Mouse (Mus musculus) intestine, embryonic 15.5 days (tissue): ENCODE results near the gene Bnc1. TPM values are rescaled to one million over a fixed set of nuclear protein-coding genes. Genes with fewer than 3 reads are reported as not detected.

Source experiments
- ATAC-seq: fragments of 200-750 bp; cut with Nextera tagmentation; 2 replicates; pipeline ENCODE4 v1.8.0; 2017; ENCODE audit warnings: moderate TSS enrichment, moderate library complexity
- H3K27ac ChIP-seq: fragments of 300-500 bp; sonication (generic); 2 replicates; pipeline ENCODE4 v1.5.1; 2015; ENCODE audit warnings: mild to moderate bottlenecking, inconsistent platforms
- H3K27me3 ChIP-seq: fragments of 300-500 bp; sonication (generic); replicated peaks from 2 replicates; pipeline ENCODE4 v1.6.1; 2015; ENCODE audit warnings: inconsistent platforms
- H3K36me3 ChIP-seq: fragments of 300-500 bp; sonication (generic); 2 replicates; pipeline ENCODE4 v1.6.1; 2015; ENCODE audit warnings: inconsistent platforms
- H3K4me1 ChIP-seq: fragments of 300-500 bp; sonication (generic); replicated peaks from 2 replicates; pipeline ENCODE4 v1.6.1; 2015; ENCODE audit warnings: inconsistent platforms
- H3K4me2 ChIP-seq: fragments of 300-500 bp; sonication (generic); replicated peaks from 2 replicates; pipeline ENCODE4 v1.6.1; 2015; ENCODE audit warnings: mild to moderate bottlenecking, inconsistent platforms
- H3K4me3 ChIP-seq: fragments of 300-500 bp; sonication (generic); replicated peaks from 2 replicates; pipeline ENCODE4 v1.5.1; 2015; ENCODE audit warnings: inconsistent platforms
- H3K9ac ChIP-seq: fragments of 300-500 bp; sonication (generic); 2 replicates; pipeline ENCODE4 v1.6.1; 2015; ENCODE audit warnings: inconsistent platforms
- H3K9me3 ChIP-seq: fragments of 300-500 bp; sonication (generic); 2 replicates; pipeline ENCODE4 v1.6.1; 2016; ENCODE audit warnings: inconsistent platforms
- WGBS: fragments of 180-500 bp; shearing (Covaris S2); methylation state at CpG from one replicate; pipeline ENCODE4 v1.1.7; 2015; 5-methylcytosine and 5-hydroxymethylcytosine counted together
- polyA plus RNA-seq: library from polyadenylated mRNA; unstranded; fragments of >200 nt; fragmentation: Nextera tagmentation; extraction: Ambion mirVana; gene quantifications from 2 replicates; pipeline ENCODE4 v1.2.1, GENCODE M21; 2015

The Bnc1 gene
- polyA plus RNA-seq, 1 experiment from 2014 or later = 3.7 TPM

DNA sequence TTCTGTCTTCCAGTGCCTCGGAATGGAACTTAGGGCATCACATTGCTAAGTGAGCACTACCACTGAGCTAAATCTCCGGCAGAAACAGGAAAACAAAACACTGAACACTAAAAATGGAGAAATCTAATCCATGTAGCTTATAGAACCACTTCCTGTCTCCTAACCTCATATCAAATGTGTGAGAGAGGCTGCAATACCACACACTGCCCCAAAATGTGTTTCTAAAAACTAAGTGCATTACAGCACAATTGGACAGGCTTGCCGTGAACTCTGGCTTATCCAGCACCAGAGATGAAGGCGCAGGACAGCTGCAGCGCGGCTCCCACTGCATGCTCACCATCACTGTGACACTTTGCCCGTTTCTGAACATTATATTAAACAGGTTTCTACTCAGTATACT is 63.1 kb downstream of the Bnc1 start:
- Histone ChIP-seq H3K9ac (no peak overlapping the region), H3K4me3 (no peak overlapping the region)
- WGBS = 68% methylated on average over 7 of the region's 7 CpGs

DNA sequence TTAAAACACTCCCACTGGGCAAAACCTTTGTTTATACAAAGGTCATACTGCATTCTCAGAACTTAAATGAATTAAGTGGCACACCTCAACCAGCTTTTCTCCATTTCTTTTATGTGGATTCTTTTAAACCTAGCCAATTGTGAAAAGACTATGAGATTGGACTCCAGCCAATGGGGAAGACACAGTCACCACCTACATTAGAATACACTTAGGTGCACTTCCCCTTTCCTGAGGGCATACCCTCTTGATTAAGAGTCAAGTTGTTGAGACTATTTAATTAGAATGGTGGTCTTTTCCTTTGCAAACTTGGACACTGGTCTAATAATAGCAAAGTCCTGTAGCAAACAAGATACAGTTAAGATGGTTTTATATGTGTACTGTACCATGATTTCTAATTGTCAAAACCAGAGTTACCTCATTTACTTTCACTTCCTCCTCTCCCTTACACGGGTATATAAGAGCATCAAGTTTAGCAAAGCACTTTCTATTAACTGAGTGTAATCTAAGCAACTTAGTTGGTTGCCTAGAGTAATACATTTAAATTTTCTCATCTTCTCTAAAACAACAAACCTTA is 70.6 kb downstream of the Bnc1 start:
- no peaks in the 10 kb centered on the region for H3K4me1 ChIP-seq
- no peaks in the 10 kb centered on the region for H3K36me3 ChIP-seq
- no peak overlapping the region for H3K4me2 ChIP-seq
- no peaks in the 10 kb centered on the region for H3K27me3 ChIP-seq
- no peak overlapping the region for H3K27ac ChIP-seq
- no peak overlapping the region for H3K9ac ChIP-seq
- ATAC-seq = no peak
- no peak overlapping the region for H3K4me3 ChIP-seq
- 47% methylated on average over 1 of the region's 1 CpGs for WGBS
- no peaks in the 10 kb centered on the region for H3K9me3 ChIP-seq

More for the DNA sequence above, 63.1 kb downstream of the Bnc1 start:
- H3K4me1 ChIP-seq = no peaks in the 10 kb centered on the region
- H3K27me3 ChIP-seq = peaks cover 9% of the 10 kb centered on the region; the same call in 1 of the 2 replicates
- H3K36me3 ChIP-seq = no peaks in the 10 kb centered on the region
- no peak overlapping the region for H3K4me2 ChIP-seq
- H3K9me3 ChIP-seq = no peaks in the 10 kb centered on the region
- ATAC-seq = no peak
- H3K27ac ChIP-seq = no peak overlapping the region

- H3K4me3 ChIP-seq = no peak overlapping the region
- H3K36me3 ChIP-seq = no peaks in the 10 kb centered on the region
- no peak overlapping the region for H3K9ac ChIP-seq
- no peaks in the 10 kb centered on the region for H3K4me1 ChIP-seq
- H3K4me2 ChIP-seq = no peak overlapping the region
- H3K9me3 ChIP-seq = no peaks in the 10 kb centered on the region
- H3K27ac ChIP-seq = no peak overlapping the region
- H3K27me3 ChIP-seq = no peaks in the 10 kb centered on the region
- ATAC-seq = no peak
- WGBS = 74% methylated on average over 4 of the region's 4 CpGs
Observed at GRCm38 (mm10) chr7:81920314-81920713, 71.8 kb downstream of the Bnc1 start.

- Histone ChIP-seq H3K4me2 (no peak overlapping the region), H3K9ac (no peak overlapping the region), H3K36me3 (no peaks in the 10 kb centered on the region), H3K4me3 (no peak overlapping the region), H3K9me3 (no peaks in the 10 kb centered on the region), H3K27me3 (no peaks in the 10 kb centered on the region), H3K27ac (no peak overlapping the region), H3K4me1 (no peaks in the 10 kb centered on the region)
- WGBS = 73% methylated on average over 5 of the region's 5 CpGs
- no peak for ATAC-seq
Observed at GRCm38 (mm10) chr7:81918316-81918715, 73.8 kb downstream of the Bnc1 start.

Other genes starting within 250 kb of the Bnc1 start
- gene Ramac, start 229.4 kb downstream of the Bnc1 start, polyA plus RNA-seq = 132 and 147 TPM in 2 replicates
- gene 3110040N11Rik, start 202.8 kb downstream of the Bnc1 start, polyA plus RNA-seq = 47.2 and 52.1 TPM in 2 replicates
- 57.4 and 60.0 TPM in 2 replicates for gene Btbd1, start 162.9 kb downstream of the Bnc1 start, polyA plus RNA-seq
- gene Gm10160, start 136.5 kb downstream of the Bnc1 start, polyA plus RNA-seq = not detected in 2 replicates
- gene Tm6sf1, start 133.3 kb downstream of the Bnc1 start, polyA plus RNA-seq = 16.1 and 17.2 TPM in 2 replicates
- gene Hdgfl3, start 57.8 kb downstream of the Bnc1 start, polyA plus RNA-seq = 10.1 and 10.9 TPM in 2 replicates
- 12.0 and 14.3 TPM in 2 replicates for gene Sh3gl3, start 181.5 kb upstream of the Bnc1 start, polyA plus RNA-seq